Mouse (Mus musculus) thymus, postnatal 10 days (tissue): ENCODE measurements around the gene Pcdh7.
"Not testable (repeated sequence)": the region's sequence is repeated elsewhere in the genome, so short reads cannot be mapped to it uniquely, and the experiment has no call there.

Experiments
- DNase-seq, 2 experiments: peaks; one replicate each; pipeline ENCODE4 v3.0.0; 2021; ENCODE audit warnings: low spot score in 2 of 2

Gene Pcdh7

GRCm38 (mm10) chr5:58118930-58119611 is 401.3 kb downstream of the Pcdh7 start:
- no peak for DNase-seq

- DNase-seq, result no peak
Observed at GRCm38 (mm10) chr5:58143897-58144296, 426.1 kb downstream of the Pcdh7 start.

GRCm38 (mm10) chr5:58153966-58154365 is 436.2 kb downstream of the Pcdh7 start:
- DNase-seq, result no peak

- DNase-seq, result no peak
Observed at GRCm38 (mm10) chr5:58172218-58172617, 454.5 kb downstream of the Pcdh7 start.

- not testable (repeated sequence) for DNase-seq
Observed at GRCm38 (mm10) chr5:58174335-58174734, 456.6 kb downstream of the Pcdh7 start.

- DNase-seq, result no peak
Observed at GRCm38 (mm10) chr5:58175532-58175931, 457.8 kb downstream of the Pcdh7 start.
